Mouse (Mus musculus) cerebellum, adult 2 months (tissue): ENCODE measurements around the gene Chst14. TPM values are rescaled to one million over a fixed set of nuclear protein-coding genes. Genes with fewer than 3 reads are reported as not detected.

Experiments used
- DNase-seq, 2 experiments: peaks; one replicate each; pipeline ENCODE4 v3.0.0; 2021
- H3K27ac ChIP-seq: fragments of 200-500 bp; 2 replicates; pipeline ENCODE4 v1.5.1; 2012; ENCODE audit warnings: low read length, control low read depth, inconsistent platforms; ENCODE audit not compliant: insufficient read depth
- H3K27me3 ChIP-seq: fragments of 200-500 bp; 2 replicates; pipeline ENCODE4 v1.6.1; 2012; ENCODE audit warnings: inconsistent platforms, mild to moderate bottlenecking, low read length, moderate library complexity; ENCODE audit not compliant: control insufficient read depth, insufficient read depth
- H3K4me1 ChIP-seq: fragments of 200-500 bp; 2 replicates; pipeline ENCODE4 v1.6.1; 2011; ENCODE audit warnings: low read length; ENCODE audit not compliant: control insufficient read depth, insufficient read depth
- H3K4me3 ChIP-seq: fragments of 200-500 bp; replicated peaks from 2 replicates; pipeline ENCODE3; 2011; ENCODE audit warnings: mild to moderate bottlenecking, low read depth, low read length, control low read depth; ENCODE audit not compliant: insufficient read depth
- CTCF ChIP-seq: fragments of 200-500 bp; IDR thresholded peaks from 2 replicates; pipeline ENCODE4 v1.5.1; 2011; ENCODE audit warnings: low read depth, mild to moderate bottlenecking, control low read depth, low read length, moderate library complexity, borderline replicate concordance; ENCODE audit not compliant: insufficient read depth
- POLR2A ChIP-seq: fragments of 200-500 bp; IDR thresholded peaks from 2 replicates; pipeline ENCODE4 v1.6.1; 2011; ENCODE audit warnings: low read length, control low read depth, borderline replicate concordance; ENCODE audit not compliant: insufficient read depth
- WGBS: fragments of 180-500 bp; shearing (Covaris S2); methylation state at CpG from one replicate; pipeline ENCODE4 v1.1.7; 2018; 5-methylcytosine and 5-hydroxymethylcytosine counted together
- polyA plus RNA-seq: library from polyadenylated mRNA; depleted of rRNA; stranded (reverse); fragments of >200 nt; gene quantifications from 2 replicates; pipeline ENCODE4 v1.2.3, GENCODE M21; 2012

Chst14 gene
- polyA plus RNA-seq, 1 experiment = 4.4 TPM

GRCm38 (mm10) chr2:118895990-118896913, 30.0 kb upstream of the Chst14 start:
- H3K27me3 ChIP-seq = no peaks in the 10 kb centered on the region

GRCm38 (mm10) chr2:118896914-118897291, 29.4 kb upstream of the Chst14 start:
- TF ChIP-seq CTCF = no peak
- no peak for TF ChIP-seq POLR2A
- DNase-seq = peak in 1 of 2 experiments; percentile 56
- no peaks in the 10 kb centered on the region for H3K27me3 ChIP-seq
- H3K4me1 ChIP-seq = peaks cover 9% of the 10 kb centered on the region
- no peak overlapping the region for H3K27ac ChIP-seq
- peak overlapping the region; percentile 59 for H3K4me3 ChIP-seq
- WGBS = 1% methylated on average over 13 of the region's 13 CpGs

More at GRCm38 (mm10) chr2:118895990-118896913, 30.0 kb upstream of the Chst14 start:
- Histone ChIP-seq H3K27ac (no peak overlapping the region), H3K4me1 (peaks cover 9% of the 10 kb centered on the region), H3K4me3 (peak overlapping the region; percentile 59)
- peak; percentile 53 to 57 for DNase-seq
- no peak for TF ChIP-seq CTCF
- WGBS = 5% methylated on average over 38 of the region's 38 CpGs

- Histone ChIP-seq H3K4me3 (peak overlapping the region; percentile 59), H3K4me1 (peaks cover 9% of the 10 kb centered on the region), H3K27ac (no peak overlapping the region), H3K27me3 (no peaks in the 10 kb centered on the region)
- WGBS = 26% methylated on average over 7 of the region's 7 CpGs
- no peak for TF ChIP-seq CTCF
- TF ChIP-seq POLR2A = no peak
- no peak for DNase-seq
Measured at GRCm38 (mm10) chr2:118897392-118897791, 28.9 kb upstream of the Chst14 start.

- Histone ChIP-seq H3K4me3 (no peak overlapping the region), H3K27me3 (no peaks in the 10 kb centered on the region), H3K4me1 (peaks cover 9% of the 10 kb centered on the region), H3K27ac (no peak overlapping the region)
- no peak for DNase-seq
- 24% methylated on average over 11 of the region's 11 CpGs for WGBS
- no peak for TF ChIP-seq POLR2A
- TF ChIP-seq CTCF = no peak
Measured at GRCm38 (mm10) chr2:118897808-118898207, 28.5 kb upstream of the Chst14 start.

- Histone ChIP-seq H3K4me1 (peaks cover 17% of the 10 kb centered on the region), H3K27me3 (no peaks in the 10 kb centered on the region), H3K27ac (no peak overlapping the region), H3K4me3 (no peak overlapping the region)
- 62% methylated on average over 4 of the region's 4 CpGs for WGBS
- DNase-seq = no peak
- TF ChIP-seq POLR2A = no peak
- no peak for TF ChIP-seq CTCF
Measured at GRCm38 (mm10) chr2:118898771-118899170, 27.5 kb upstream of the Chst14 start.

GRCm38 (mm10) chr2:118899306-118899705, 27.0 kb upstream of the Chst14 start:
- WGBS = 55% methylated on average over 7 of the region's 7 CpGs
- Histone ChIP-seq H3K27me3 (no peaks in the 10 kb centered on the region), H3K27ac (no peak overlapping the region)

GRCm38 (mm10) chr2:118899981-118900825, 26.1 kb upstream of the Chst14 start, which contains the start of gene Bahd1:
TSS of gene Bahd1 (plus strand) at chr2:118900377.
- Histone ChIP-seq H3K27me3 (no peaks in the 10 kb centered on the region), H3K4me3 (peak within 1 kb of the TSS; percentile 72), H3K4me1 (peaks cover 25% of the 10 kb centered on the region), H3K27ac (no peak within 1 kb of the TSS)
- 15% methylated on average over 32 of the region's 32 CpGs for WGBS
- DNase-seq = peak; percentile 34 to 36
- TF ChIP-seq CTCF = no peak
- no peak for TF ChIP-seq POLR2A

More at GRCm38 (mm10) chr2:118899306-118899705, 27.0 kb upstream of the Chst14 start:
- DNase-seq = no peak
- Histone ChIP-seq H3K4me3 (no peak overlapping the region), H3K4me1 (peaks cover 22% of the 10 kb centered on the region)
- TF ChIP-seq CTCF (no peak), POLR2A (no peak)

GRCm38 (mm10) chr2:118900826-118901140, 25.5 kb upstream of the Chst14 start:
- Histone ChIP-seq H3K4me1 (peaks cover 25% of the 10 kb centered on the region), H3K4me3 (peak overlapping the region; percentile 72), H3K27ac (no peak overlapping the region), H3K27me3 (no peaks in the 10 kb centered on the region)
- TF ChIP-seq POLR2A (no peak), CTCF (no peak)
- under 1% methylated on average over 11 of the region's 11 CpGs for WGBS
- DNase-seq = no peak
